Mouse (Mus musculus) forebrain, embryonic 14.5 days (tissue): Measurements from ENCODE around the gene N4bp3. TPM values are rescaled to one million over a fixed set of nuclear protein-coding genes. Genes with fewer than 3 reads are reported as not detected.
"Not testable (repeated sequence)": the region's sequence is repeated elsewhere in the genome, so short reads cannot be mapped to it uniquely, and the experiment has no call there.

ENCODE experiments used
- ATAC-seq: fragments of 200-750 bp; cut with Nextera tagmentation; 2 replicates; pipeline ENCODE4 v1.8.0; 2017; ENCODE audit warnings: mild to moderate bottlenecking, moderate library complexity
- DNase-seq: peaks from one replicate; pipeline ENCODE4 v3.0.0-alpha.2; 2015; ENCODE audit warnings: low spot score
- H3K27ac ChIP-seq: fragments of 300-500 bp; sonication (generic); 2 replicates; pipeline ENCODE4 v1.5.1; 2014; ENCODE audit warnings: low read depth, mild to moderate bottlenecking, control low read depth, low read length, moderate library complexity
- H3K27me3 ChIP-seq: fragments of 300-500 bp; sonication (generic); replicated peaks from 2 replicates; pipeline ENCODE4 v1.6.1; 2014; ENCODE audit warnings: low read length, control low read depth, mixed read lengths; ENCODE audit not compliant: control insufficient read depth, insufficient read depth
- H3K36me3 ChIP-seq: fragments of 300-500 bp; sonication (generic); 2 replicates; pipeline ENCODE4 v1.6.1; 2014; ENCODE audit warnings: low read length, control low read depth; ENCODE audit not compliant: control insufficient read depth, insufficient read depth
- H3K4me1 ChIP-seq: fragments of 300-500 bp; sonication (generic); 2 replicates; pipeline ENCODE4 v1.6.1; 2014; ENCODE audit warnings: antibody characterized with exemption, low read length, control low read depth; ENCODE audit not compliant: control insufficient read depth, insufficient read depth
- H3K4me2 ChIP-seq: fragments of 300-500 bp; sonication (generic); 2 replicates; pipeline ENCODE4 v1.6.1; 2014; ENCODE audit warnings: mild to moderate bottlenecking, control low read depth, low read length
- H3K4me3 ChIP-seq: fragments of 300-500 bp; sonication (generic); 2 replicates; pipeline ENCODE4 v1.5.1; 2014; ENCODE audit warnings: low read depth, low read length, control low read depth
- H3K9ac ChIP-seq: fragments of 300-500 bp; sonication (generic); 2 replicates; pipeline ENCODE4 v1.6.1; 2014; ENCODE audit warnings: mild to moderate bottlenecking, low read length, control low read depth, moderate library complexity
- H3K9me3 ChIP-seq: fragments of 300-500 bp; sonication (generic); replicated peaks from 2 replicates; pipeline ENCODE4 v1.6.1; 2016; ENCODE audit warnings: low read length, control low read depth, mixed read lengths; ENCODE audit not compliant: control insufficient read depth
- WGBS: fragments of 180-500 bp; shearing (Covaris S2); extraction: QIAGEN DNeasy Blood & Tissue Kit; methylation state at CpG from one replicate; pipeline ENCODE4 v1.1.7; 2014; 5-methylcytosine and 5-hydroxymethylcytosine counted together
- polyA plus RNA-seq: library from polyadenylated mRNA; unstranded; fragments of >200 nt; fragmentation: Nextera tagmentation; extraction: Ambion mirVana; gene quantifications from 2 replicates; pipeline ENCODE4 v1.2.1, GENCODE M21; 2014

Gene N4bp3
- polyA plus RNA-seq, 1 experiment from 2014 or later, result 6.6 TPM

GRCm38 (mm10) chr11:51617693-51618092 lies 32.9 kb downstream of the N4bp3 start:
- DNase-seq, result peak; percentile 79
- no peak overlapping the region for H3K4me3 ChIP-seq
- H3K9ac ChIP-seq, result no peak overlapping the region
- WGBS, result 2% methylated on average over 4 of the region's 4 CpGs
- no peak overlapping the region for H3K27ac ChIP-seq
- no peaks in the 10 kb centered on the region for H3K27me3 ChIP-seq
- no peak overlapping the region for H3K4me2 ChIP-seq
- H3K4me1 ChIP-seq, result peaks cover 13% of the 10 kb centered on the region
- H3K36me3 ChIP-seq, result peaks cover 17% of the 10 kb centered on the region
- H3K9me3 ChIP-seq, result no peaks in the 10 kb centered on the region
- ATAC-seq, result no peak

DNA sequence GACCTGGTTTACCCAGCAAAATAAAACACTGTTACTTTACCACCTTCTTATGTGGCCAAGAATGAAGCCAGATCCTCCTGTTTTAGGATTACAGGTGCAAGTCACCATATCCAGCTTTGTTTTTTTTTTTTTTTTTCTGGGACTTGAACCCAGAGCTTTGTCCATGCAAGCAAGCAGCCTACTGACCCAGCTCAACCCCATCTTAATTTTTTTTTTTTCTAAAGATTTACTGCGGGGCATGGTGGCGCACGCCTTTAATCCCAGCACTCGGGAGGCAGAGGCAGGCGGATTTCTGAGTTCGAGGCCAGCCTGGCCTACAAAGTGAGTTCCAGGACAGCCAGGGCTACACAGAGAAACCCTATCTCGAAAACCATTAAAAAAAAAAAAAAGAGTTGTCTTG lies 34.5 kb downstream of the N4bp3 start:
- not testable (repeated sequence) for ATAC-seq, H3K9me3 ChIP-seq, DNase-seq, H3K27ac ChIP-seq, H3K27me3 ChIP-seq, H3K4me3 ChIP-seq, H3K36me3 ChIP-seq
- Histone ChIP-seq H3K4me1 (peaks cover 13% of the 10 kb centered on the region), H3K9ac (peak overlapping the region; percentile 52; the same call in 1 of the 2 replicates), H3K4me2 (peak overlapping the region; percentile 49; the same call in 1 of the 2 replicates)
- 89% methylated on average over 7 of the region's 7 CpGs for WGBS

- Histone ChIP-seq H3K9ac (peak overlapping the region; percentile 52), H3K4me2 (peak overlapping the region; percentile 49), H3K4me3 (peak overlapping the region; percentile 19), H3K9me3 (no peaks in the 10 kb centered on the region), H3K36me3 (no peaks in the 10 kb centered on the region), H3K27ac (no peak overlapping the region), H3K4me1 (peaks cover 12% of the 10 kb centered on the region), H3K27me3 (no peaks in the 10 kb centered on the region)
- DNase-seq (peak; percentile 58), ATAC-seq (no peak)
- 4% methylated on average over 14 of the region's 14 CpGs for WGBS
These were observed 35.0 kb downstream of the N4bp3 start for GRCm38 (mm10) chr11:51615601-51616000.

- H3K4me1 ChIP-seq, result peaks cover 7% of the 10 kb centered on the region; the same call in 1 of the 2 replicates
- H3K36me3 ChIP-seq, result no peaks in the 10 kb centered on the region
- no peaks in the 10 kb centered on the region for H3K9me3 ChIP-seq
- peak overlapping the region; percentile 49 for H3K4me2 ChIP-seq
- ATAC-seq (no peak), DNase-seq (no peak)
- H3K4me3 ChIP-seq, result no peak overlapping the region; the same call in 1 of the 2 replicates
- WGBS, result 52% methylated on average over 7 of the region's 7 CpGs
- H3K27me3 ChIP-seq, result no peaks in the 10 kb centered on the region
- peak overlapping the region; percentile 52 for H3K9ac ChIP-seq
- H3K27ac ChIP-seq, result no peak overlapping the region
These were observed 35.5 kb downstream of the N4bp3 start for GRCm38 (mm10) chr11:51615129-51615528.

- Histone ChIP-seq H3K9ac (no peak overlapping the region), H3K4me3 (no peak overlapping the region), H3K36me3 (no peaks in the 10 kb centered on the region), H3K27ac (no peak overlapping the region), H3K9me3 (no peaks in the 10 kb centered on the region), H3K4me1 (peaks cover 6% of the 10 kb centered on the region; the same call in 1 of the 2 replicates), H3K4me2 (no peak overlapping the region), H3K27me3 (no peaks in the 10 kb centered on the region)
- WGBS, result 84% methylated on average over 8 of the region's 8 CpGs
- DNase-seq (no peak), ATAC-seq (no peak)
These were observed 36.4 kb downstream of the N4bp3 start for GRCm38 (mm10) chr11:51614256-51614655.

- H3K9ac ChIP-seq, H3K4me3 ChIP-seq, DNase-seq, H3K27me3 ChIP-seq, H3K4me2 ChIP-seq, H3K36me3 ChIP-seq, H3K27ac ChIP-seq, ATAC-seq, H3K4me1 ChIP-seq, H3K9me3 ChIP-seq: not testable (repeated sequence)
- WGBS, result 87% methylated on average over 5 of the region's 5 CpGs
These were observed 40.7 kb downstream of the N4bp3 start for GRCm38 (mm10) chr11:51609940-51610339.

DNA sequence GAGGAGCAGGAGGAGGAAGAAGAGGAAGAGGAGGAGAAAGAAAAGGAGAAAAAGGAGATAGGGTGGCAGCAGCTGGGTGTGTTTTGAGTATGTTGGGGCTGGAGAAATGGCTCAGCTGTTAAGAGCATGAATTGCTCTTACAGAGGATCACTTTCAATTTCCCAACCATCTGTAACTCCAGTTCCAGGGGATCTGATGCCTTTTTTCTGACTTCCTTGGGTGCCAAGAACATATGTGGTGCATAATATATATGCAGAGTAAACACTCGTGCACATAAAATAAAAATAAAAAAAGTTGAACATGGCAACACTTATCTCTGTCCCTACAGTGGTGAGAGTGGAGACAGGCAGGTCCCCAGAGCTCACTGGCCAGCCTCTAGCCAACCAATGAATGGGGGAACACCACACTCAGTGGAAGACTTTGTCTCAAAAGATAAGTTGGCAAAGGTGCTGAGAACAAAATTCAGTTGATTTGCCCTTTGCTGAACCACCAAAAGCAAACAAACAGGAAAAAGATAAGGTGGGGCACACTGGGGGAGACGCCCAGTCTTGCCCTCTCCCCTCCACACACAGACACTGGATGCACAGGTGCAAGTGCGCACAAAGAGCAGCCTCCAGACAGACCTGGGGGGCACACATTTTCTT lies 41.3 kb downstream of the N4bp3 start:
- Histone ChIP-seq H3K4me2 (no peak overlapping the region), H3K9ac (no peak overlapping the region), H3K27ac (no peak overlapping the region), H3K4me1 (peaks cover 14% of the 10 kb centered on the region), H3K9me3 (no peaks in the 10 kb centered on the region), H3K36me3 (peaks cover 13% of the 10 kb centered on the region), H3K4me3 (no peak overlapping the region), H3K27me3 (no peaks in the 10 kb centered on the region)
- no peak for ATAC-seq
- WGBS, result 87% methylated on average over 3 of the region's 3 CpGs
- no peak for DNase-seq

DNA sequence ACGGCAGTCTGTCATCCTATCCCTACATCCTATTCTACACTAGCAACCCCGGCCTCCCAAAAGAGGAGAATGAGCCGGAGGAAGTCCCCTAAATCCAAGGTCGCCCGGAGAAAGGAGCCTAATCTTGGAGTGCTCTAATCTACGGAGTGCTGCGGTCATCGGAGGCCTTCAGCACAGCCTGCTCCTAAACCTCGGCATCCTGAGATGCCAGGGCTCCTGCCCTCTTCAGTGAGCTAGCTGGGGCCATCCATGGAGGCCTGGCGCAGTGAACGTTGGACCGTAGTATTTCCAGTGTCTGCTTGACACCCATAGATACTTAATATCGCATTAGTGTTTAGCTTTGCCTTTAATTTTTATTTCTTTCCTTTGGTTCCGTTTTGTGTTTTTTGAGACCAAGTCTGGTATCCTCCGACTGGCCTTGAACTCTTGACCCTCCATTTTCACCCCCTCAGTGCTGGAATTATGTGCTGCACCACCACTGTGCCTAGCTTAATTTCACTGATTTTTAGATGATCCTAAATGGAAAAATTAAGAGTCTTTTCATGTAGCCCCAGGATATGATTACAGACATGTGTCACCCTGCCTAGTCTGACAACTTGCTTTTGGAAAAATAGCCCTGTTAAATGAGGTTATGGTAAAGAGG lies 43.4 kb downstream of the N4bp3 start:
- peak; percentile 55 for ATAC-seq
- peak overlapping the region; percentile 98 for H3K4me3 ChIP-seq
- no peak for DNase-seq
- H3K9me3 ChIP-seq, result no peaks in the 10 kb centered on the region
- 9% methylated on average over 15 of the region's 15 CpGs for WGBS
- H3K4me2 ChIP-seq, result peak overlapping the region; percentile 79
- H3K27me3 ChIP-seq, result no peaks in the 10 kb centered on the region
- H3K27ac ChIP-seq, result peak overlapping the region; percentile 94
- peaks cover 27% of the 10 kb centered on the region for H3K4me1 ChIP-seq
- H3K36me3 ChIP-seq, result peaks cover 35% of the 10 kb centered on the region
- peak overlapping the region; percentile 100 for H3K9ac ChIP-seq
